Mouse (Mus musculus): ENCODE results near the gene Krtap14. TPM values are rescaled to one million over a fixed set of nuclear protein-coding genes. Genes with fewer than 3 reads are reported as not detected.

Krtap14 gene
- not detected for polyA plus RNA-seq (2017; shearing (Covaris generic))

DNA sequence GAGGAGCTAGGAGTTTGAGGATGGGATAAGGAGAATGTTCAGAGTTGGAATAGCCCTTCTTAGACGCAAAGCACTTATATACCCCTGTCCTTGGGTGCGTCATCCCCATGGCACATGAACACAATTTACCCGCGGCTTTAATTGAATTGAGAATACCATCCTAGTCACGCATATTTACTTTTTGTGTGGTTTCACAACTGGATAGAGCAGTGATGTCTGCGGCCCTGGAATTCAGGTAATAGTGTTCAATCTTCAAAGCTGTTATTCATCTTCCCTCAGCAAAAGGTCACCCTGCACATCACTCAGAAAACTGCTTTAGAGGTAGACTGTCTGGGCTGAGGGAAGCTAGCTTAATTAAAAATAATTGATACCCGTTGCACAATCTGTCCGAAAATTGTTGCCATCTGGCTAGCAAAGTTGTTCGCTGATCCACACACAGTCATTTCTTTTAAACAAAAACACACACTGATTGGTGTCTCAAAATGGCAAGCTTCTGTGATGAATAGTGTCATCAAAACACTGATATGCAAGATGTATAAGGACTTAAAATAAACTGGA, at the start of gene Krtap14:
Gene Krtap14, minus strand, starts transcription at position 51 of the 558 bp plus-strand sequence.
- ATAC-seq: no peak

DNA sequence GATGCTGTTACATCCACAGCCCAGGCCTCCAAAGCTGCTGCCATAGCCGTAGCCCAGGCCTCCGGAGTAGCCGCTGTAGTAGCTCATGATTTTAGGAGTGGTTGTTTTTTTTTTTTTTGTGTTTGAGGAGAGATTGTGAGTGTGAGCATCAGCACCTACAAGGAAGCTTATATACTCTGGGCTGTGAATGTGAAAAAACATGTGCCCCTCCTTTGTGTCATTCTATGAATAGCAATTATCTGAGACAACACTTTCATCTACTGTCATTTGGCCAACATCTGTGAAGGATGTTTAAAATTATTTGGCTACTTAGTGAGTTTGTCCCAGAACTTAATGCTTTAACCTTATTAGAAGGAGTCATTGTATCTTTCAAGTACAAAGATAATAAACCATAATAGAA, 48.2 kb upstream of the Krtap14 start, which contains the start of gene Krtap19-2:
Gene Krtap19-2, minus strand, starts transcription at position 101 of the 400 bp plus-strand sequence.
- ATAC-seq: no peak

DNA sequence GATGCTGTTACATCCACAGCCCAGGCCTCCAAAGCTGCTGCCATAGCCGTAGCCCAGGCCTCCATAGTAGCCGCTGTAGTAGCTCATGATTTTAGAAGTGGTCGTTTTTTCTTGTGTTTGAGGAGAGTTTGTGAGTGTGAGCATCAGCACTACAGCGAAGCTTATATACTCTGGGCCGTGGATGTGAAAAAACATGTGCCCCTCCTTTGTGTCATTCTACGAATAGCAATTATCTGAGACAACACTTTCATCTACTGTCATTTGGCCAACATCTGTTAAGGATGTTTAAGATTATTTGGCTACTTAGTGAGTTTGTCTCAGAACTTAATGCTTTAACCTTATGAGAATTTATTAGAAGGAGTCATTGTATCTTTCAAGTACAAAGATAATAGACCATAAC, 43.4 kb upstream of the Krtap14 start, which contains the start of gene Krtap19-1:
Gene Krtap19-1, minus strand, starts transcription at position 101 of the 400 bp plus-strand sequence.
- ATAC-seq: no peak

DNA sequence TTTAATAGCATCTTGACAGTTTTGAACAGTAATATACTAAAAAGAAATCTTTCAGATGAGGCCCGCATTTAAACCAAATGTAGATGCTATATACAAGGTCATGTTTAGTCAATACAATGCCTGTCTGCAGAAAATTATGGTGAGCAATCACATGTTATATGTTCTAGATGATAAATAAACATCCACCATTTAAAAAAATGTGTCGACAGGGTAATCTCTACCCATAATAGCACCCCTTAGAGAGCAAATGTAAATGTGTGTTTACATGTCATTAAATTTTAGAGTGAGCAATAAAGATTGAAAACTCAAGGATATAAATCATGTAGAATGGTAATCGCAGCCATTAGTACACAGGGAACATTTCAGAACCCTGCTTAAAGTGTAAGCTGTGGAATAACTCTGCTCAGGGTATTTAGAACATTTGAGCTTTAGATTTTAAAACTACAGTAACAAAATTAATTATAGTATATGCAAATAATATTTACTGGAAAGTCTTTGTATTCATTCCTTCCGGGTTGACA, 39.0 kb upstream of the Krtap14 start:
- ATAC-seq: no peak

DNA sequence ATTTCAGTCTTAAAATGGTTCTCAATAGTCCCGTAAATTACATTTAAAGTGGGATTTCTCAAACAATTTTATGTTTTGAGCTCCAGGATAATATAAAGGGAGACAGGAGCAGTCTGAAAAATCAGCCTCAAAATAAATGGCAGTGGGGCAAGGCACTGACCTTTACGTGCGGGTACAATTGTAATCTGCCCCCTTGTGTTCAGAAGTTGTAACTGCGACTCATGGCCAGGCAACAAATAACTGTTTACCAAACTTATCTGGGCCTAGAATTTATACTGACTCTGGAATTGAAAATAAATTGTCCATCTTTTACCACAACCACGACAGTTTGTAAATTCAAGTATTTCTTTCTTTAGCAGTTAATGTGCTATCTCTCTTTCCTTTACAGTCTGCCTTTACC, 25.5 kb upstream of the Krtap14 start:
- no peak for ATAC-seq

DNA sequence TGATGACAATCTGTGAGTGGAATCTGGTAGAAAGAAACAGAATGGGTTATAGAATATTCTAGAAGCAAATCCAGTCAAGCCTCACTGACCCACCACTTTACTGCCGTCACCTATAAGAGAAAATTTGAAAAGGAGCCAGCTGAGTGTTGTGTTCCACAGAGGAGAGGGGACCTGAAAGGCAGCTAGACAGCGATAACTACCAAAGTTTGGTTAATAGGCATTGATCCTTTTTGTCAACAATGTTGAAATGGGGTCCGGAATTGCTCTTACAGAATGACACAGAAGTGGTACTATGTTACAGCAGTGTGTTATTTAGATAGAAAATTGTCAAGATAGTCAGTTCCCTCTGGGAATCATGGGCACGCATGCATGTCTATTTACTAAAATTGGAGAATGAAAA, 22.6 kb upstream of the Krtap14 start:
- no peak for ATAC-seq

DNA sequence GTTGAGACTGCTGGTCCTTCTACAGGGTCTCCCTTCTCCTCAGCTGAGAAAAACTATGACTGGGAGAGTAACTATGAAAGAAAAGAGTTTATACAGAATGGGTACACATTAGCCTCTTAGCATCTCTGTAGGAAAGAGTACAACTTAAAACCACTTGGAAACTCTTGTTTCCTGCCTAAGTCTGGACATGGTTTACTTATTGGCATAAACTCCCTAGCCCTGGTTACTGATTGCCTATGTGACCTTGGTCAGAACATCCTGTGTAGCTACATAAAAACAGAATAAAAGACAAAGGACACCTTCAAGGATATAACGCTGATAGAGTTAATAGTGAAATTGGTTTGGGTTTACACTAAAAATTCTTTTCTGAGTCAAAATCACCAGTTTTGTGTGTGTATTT, 21.4 kb upstream of the Krtap14 start:
- no peak for ATAC-seq

DNA sequence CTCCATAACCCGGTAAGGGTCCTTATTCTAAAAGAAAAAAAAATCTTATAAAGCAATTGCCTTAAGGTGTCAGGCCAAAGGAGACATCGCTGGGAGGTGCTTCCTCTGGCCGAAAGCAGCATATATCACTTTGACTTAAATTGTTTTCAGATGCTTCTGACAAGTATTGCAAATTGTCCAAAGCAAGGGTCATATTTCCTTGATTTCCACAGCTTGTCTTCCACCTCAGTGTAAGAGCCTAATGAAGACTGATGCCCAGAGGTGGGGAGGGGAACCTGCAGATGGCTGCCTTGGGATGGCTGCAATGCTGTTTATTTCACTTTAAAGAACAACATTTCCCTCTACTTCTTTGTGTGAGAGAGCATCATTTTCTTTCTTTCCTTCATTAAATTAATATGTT, 1.0 kb upstream of the Krtap14 start:
- ATAC-seq: no peak

DNA sequence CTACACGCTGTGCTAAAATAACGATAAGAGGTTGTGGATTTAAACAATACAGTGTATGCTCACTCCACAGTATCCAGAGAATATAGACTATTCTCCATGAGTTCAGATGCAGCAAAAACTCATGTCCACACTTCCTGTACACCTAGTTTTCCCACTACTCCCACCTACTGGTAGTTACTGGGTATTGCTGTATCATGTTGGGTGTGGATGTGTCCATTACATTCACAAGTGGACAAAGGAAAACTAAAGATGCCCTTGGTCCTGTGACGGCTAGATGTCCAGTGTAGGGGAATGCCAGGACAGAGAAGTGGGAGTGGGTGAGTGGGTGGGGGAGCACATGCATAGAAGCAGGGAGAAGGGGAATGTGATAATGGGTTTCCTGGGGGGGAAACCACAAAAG, 2.2 kb downstream of the Krtap14 start:
- no peak for ATAC-seq

DNA sequence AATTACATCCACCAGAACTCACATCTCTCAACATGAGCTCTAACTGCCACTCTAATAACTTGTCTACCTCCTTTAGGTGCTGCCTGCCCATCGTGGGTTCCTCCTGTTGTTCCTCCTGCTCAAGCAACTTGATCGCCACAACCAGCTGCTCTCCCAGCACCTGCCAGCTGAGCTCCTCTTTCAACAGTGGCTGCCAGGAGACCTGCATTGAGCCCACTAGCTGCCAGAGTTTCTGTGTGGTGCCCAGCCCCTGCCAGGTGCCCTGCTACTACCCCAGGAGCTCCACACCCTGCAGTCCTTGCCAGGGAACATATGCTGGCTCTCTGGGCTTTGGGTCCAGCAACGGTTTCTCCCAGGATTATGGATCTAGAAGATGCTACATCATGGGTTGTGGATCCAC, 5.9 kb downstream of the Krtap14 start, which contains the start of gene Krtap15:
Gene Krtap15, plus strand, starts transcription at position 150 of the 400 bp plus-strand sequence.
- no peak for ATAC-seq

DNA sequence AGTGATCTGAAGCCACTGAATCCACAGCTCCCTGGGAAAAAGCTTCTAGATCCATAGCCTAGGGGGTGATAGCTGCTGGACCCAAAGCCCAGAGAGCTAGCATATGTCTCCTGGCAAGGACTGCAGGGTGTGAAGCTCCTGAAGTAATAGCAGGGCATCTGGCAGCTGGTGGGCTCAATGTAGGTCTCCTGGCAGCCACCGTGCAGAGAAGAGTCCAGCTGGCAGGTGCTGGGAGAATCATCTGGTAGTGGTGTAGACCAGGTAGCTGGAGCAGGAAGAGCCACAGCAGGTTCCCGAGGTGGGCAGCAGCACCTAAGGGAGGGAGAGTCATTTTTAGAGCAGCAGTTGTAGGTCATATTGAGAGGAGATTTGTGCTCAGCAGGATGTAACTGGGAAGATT, 14.1 kb downstream of the Krtap14 start, which contains the start of gene Gm20741:
Gene Gm20741, minus strand, starts transcription at position 394 of the 400 bp plus-strand sequence.
- ATAC-seq: no peak

DNA sequence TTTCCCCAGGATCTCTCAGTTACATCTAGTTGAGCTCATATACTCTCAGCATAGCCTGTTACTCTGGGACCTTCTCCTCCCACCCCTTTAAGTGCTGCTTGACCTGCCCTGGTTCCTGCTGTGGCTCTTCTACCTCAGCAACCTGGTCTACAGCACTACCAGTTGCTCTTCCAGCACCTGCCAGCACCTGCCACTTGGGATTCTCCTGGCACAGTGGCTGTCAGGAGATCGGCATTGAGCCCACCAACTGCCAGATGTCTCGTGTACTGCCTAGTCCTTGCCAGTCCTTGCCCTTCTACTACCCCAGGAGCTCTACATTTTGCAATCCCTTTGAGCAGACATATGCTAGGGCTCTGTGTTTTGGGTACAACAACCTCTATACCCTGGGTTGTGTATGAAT, 39.2 kb downstream of the Krtap14 start:
- no peak for ATAC-seq

DNA sequence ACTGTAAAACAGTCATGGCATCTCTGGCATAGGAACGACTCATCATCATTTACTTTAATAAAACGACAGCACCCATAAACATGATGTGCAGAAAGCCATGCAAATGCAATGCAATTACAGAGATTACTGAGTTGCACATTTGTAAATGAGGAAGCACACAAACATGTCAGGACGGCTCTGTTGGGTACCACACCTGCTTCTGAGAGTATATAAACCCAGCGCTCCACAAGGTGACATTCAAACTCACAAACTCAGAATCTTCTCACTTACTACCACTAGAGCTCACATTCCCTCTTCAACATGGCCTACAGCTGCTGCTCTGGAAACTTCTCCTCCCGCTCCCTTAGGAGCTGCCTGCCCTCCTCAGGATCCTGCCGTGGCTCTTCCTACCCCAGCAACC, 48.3 kb downstream of the Krtap14 start, which contains the start of gene Gm5965:
Gene Gm5965, plus strand, starts transcription at position 301 of the 400 bp plus-strand sequence.
- no peak for ATAC-seq

DNA sequence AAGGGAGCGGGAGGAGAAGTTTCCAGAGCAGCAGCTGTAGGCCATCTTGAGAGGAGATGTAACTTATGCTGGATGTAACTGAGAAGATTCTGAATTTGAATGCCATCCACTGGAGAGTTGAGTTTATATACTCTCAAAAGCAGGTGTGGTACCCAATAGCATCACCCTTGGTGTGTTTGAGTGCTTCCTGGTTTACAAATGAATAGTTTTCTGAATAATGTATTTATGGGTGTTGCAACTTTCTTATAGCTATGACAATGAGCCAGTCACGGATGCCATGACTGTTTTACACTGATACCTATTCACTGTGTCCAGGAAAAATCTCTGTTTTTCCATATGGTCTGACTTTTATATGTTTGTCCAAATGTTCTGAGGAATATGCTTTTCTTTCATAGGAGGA, 51.8 kb downstream of the Krtap14 start, which contains the start of gene 2310057N15Rik:
Gene 2310057N15Rik, minus strand, starts transcription at position 101 of the 400 bp plus-strand sequence.
- ATAC-seq: no peak

Other genes starting within 250 kb of the Krtap14 start
- gene Krtap24-1, start 213.9 kb downstream of the Krtap14 start, polyA plus RNA-seq (2017; shearing (Covaris generic)): not detected
- gene 2310079G19Rik, start 198.5 kb downstream of the Krtap14 start, polyA plus RNA-seq (2017; shearing (Covaris generic)): not detected
- gene Krtap26-1, start 178.3 kb downstream of the Krtap14 start, polyA plus RNA-seq (2017; shearing (Covaris generic)): not detected
- gene Krtap27-1, start 154.5 kb downstream of the Krtap14 start, polyA plus RNA-seq (2017; shearing (Covaris generic)): not detected
- gene 2310061N02Rik, start 118.2 kb downstream of the Krtap14 start, polyA plus RNA-seq (2017; shearing (Covaris generic)): not detected
- not detected for gene Krtap13-1, start 97.3 kb downstream of the Krtap14 start, polyA plus RNA-seq (2017; shearing (Covaris generic))
- gene Krtap13, start 74.5 kb downstream of the Krtap14 start, polyA plus RNA-seq (2017; shearing (Covaris generic)): not detected
- gene 2310034C09Rik, start 67.3 kb downstream of the Krtap14 start, polyA plus RNA-seq (2017; shearing (Covaris generic)): not detected
- gene 2310057N15Rik, start 51.9 kb downstream of the Krtap14 start, polyA plus RNA-seq (2017; shearing (Covaris generic)): not detected
- not detected for gene Gm5965, start 48.2 kb downstream of the Krtap14 start, polyA plus RNA-seq (2017; shearing (Covaris generic))
- not detected for gene Gm20741, start 13.9 kb downstream of the Krtap14 start, polyA plus RNA-seq (2017; shearing (Covaris generic))
- not detected for gene Krtap15, start 5.9 kb downstream of the Krtap14 start, polyA plus RNA-seq (2017; shearing (Covaris generic))
- gene Krtap19-1, start 43.3 kb upstream of the Krtap14 start, polyA plus RNA-seq (2017; shearing (Covaris generic)): not detected
- not detected for gene Krtap19-2, start 48.1 kb upstream of the Krtap14 start, polyA plus RNA-seq (2017; shearing (Covaris generic))
- not detected for gene Krtap19-3, start 51.9 kb upstream of the Krtap14 start, polyA plus RNA-seq (2017; shearing (Covaris generic))
- not detected for gene Krtap19-4, start 58.9 kb upstream of the Krtap14 start, polyA plus RNA-seq (2017; shearing (Covaris generic))
- gene Krtap19-5, start 70.3 kb upstream of the Krtap14 start, polyA plus RNA-seq (2017; shearing (Covaris generic)): not detected
- not detected for gene Krtap19-9b, start 106.1 kb upstream of the Krtap14 start, polyA plus RNA-seq (2017; shearing (Covaris generic))
- gene Krtap16-3, start 136.7 kb upstream of the Krtap14 start, polyA plus RNA-seq (2017; shearing (Covaris generic)): not detected
- gene Krtap22-2, start 184.6 kb upstream of the Krtap14 start, polyA plus RNA-seq (2017; shearing (Covaris generic)): not detected
- gene Gm10229, start 189.1 kb upstream of the Krtap14 start, polyA plus RNA-seq (2017; shearing (Covaris generic)): not detected
- not detected for gene Krtap6-1, start 205.6 kb upstream of the Krtap14 start, polyA plus RNA-seq (2017; shearing (Covaris generic))
- gene Gm10228, start 215.3 kb upstream of the Krtap14 start, polyA plus RNA-seq (2017; shearing (Covaris generic)): not detected
- gene Krtap6-5, start 221.7 kb upstream of the Krtap14 start, polyA plus RNA-seq (2017; shearing (Covaris generic)): not detected
- gene 1110025L11Rik, start 237.9 kb upstream of the Krtap14 start, polyA plus RNA-seq (2017; shearing (Covaris generic)): not detected